Mouse (Mus musculus) neural tube, embryonic 11.5 days (tissue): Measurements from ENCODE around the gene Rnf34. TPM values are rescaled to one million over a fixed set of nuclear protein-coding genes. Genes with fewer than 3 reads are reported as not detected.
A peak's percentile ranks its signal among the peaks of the same experiment; 100 is the strongest.

Source experiments
- ATAC-seq: fragments of 200-750 bp; cut with Nextera tagmentation; 2 replicates; pipeline ENCODE4 v1.8.0; 2017; ENCODE audit warnings: moderate number of reproducible peaks, mild to moderate bottlenecking, moderate TSS enrichment, moderate library complexity; ENCODE audit not compliant: insufficient read depth, low FRiP score, low TSS enrichment
- DNase-seq: peaks from one replicate; pipeline ENCODE4 v3.0.0-alpha.2; 2015; ENCODE audit warnings: low spot score
- H3K27ac ChIP-seq: fragments of 300-500 bp; sonication (generic); 2 replicates; pipeline ENCODE4 v1.5.1; 2014; ENCODE audit warnings: low read depth, mild to moderate bottlenecking, low read length
- H3K27me3 ChIP-seq: fragments of 300-500 bp; sonication (generic); 2 replicates; pipeline ENCODE4 v1.6.1; 2014; ENCODE audit warnings: mild to moderate bottlenecking, low read length, mixed read lengths; ENCODE audit not compliant: control insufficient read depth, insufficient read depth
- H3K36me3 ChIP-seq: fragments of 300-500 bp; sonication (generic); 2 replicates; pipeline ENCODE4 v1.6.1; 2014; ENCODE audit warnings: mild to moderate bottlenecking, low read length, moderate library complexity, mixed read lengths; ENCODE audit not compliant: control insufficient read depth, insufficient read depth
- H3K4me1 ChIP-seq: fragments of 300-500 bp; sonication (generic); 2 replicates; pipeline ENCODE4 v1.6.1; 2014; ENCODE audit warnings: low read length, mixed read lengths; ENCODE audit not compliant: control insufficient read depth, insufficient read depth
- H3K4me2 ChIP-seq: fragments of 300-500 bp; sonication (generic); 2 replicates; pipeline ENCODE4 v1.6.1; 2014; ENCODE audit warnings: low read depth, mild to moderate bottlenecking, moderate library complexity
- H3K4me3 ChIP-seq: fragments of 300-500 bp; sonication (generic); 2 replicates; pipeline ENCODE4 v1.5.1; 2014; ENCODE audit warnings: low read depth, low read length
- H3K9ac ChIP-seq: fragments of 300-500 bp; sonication (generic); 2 replicates; pipeline ENCODE4 v1.6.1; 2014; ENCODE audit warnings: mild to moderate bottlenecking, low read length
- H3K9me3 ChIP-seq: fragments of 300-500 bp; sonication (generic); 2 replicates; pipeline ENCODE4 v1.6.1; 2016; ENCODE audit warnings: low read length; ENCODE audit not compliant: control insufficient read depth
- WGBS: fragments of 180-500 bp; shearing (Covaris S2); extraction: QIAGEN DNeasy Blood & Tissue Kit; methylation state at CpG from one replicate; pipeline ENCODE4 v1.1.7; 2014; 5-methylcytosine and 5-hydroxymethylcytosine counted together
- polyA plus RNA-seq: library from polyadenylated mRNA; unstranded; fragments of >200 nt; fragmentation: Nextera tagmentation; extraction: Ambion mirVana; gene quantifications from 2 replicates; pipeline ENCODE4 v1.2.1, GENCODE M21; 2014

Gene Rnf34
- polyA plus RNA-seq, 1 experiment from 2014 or later = 58.1 TPM

GRCm38 (mm10) chr5:122901179-122901578, 51.3 kb downstream of the Rnf34 start:
- peak overlapping the region; percentile 90; the same call in 1 of the 2 replicates for H3K27ac ChIP-seq
- no peaks in the 10 kb centered on the region for H3K36me3 ChIP-seq
- H3K9me3 ChIP-seq = no peaks in the 10 kb centered on the region
- DNase-seq = no peak
- peak overlapping the region; percentile 91; the same call in 1 of the 2 replicates for H3K4me3 ChIP-seq
- H3K4me1 ChIP-seq = peaks cover 7% of the 10 kb centered on the region
- no peaks in the 10 kb centered on the region for H3K27me3 ChIP-seq
- peak overlapping the region; percentile 94 for H3K9ac ChIP-seq
- peak overlapping the region; percentile 90 for H3K4me2 ChIP-seq
- no peak for ATAC-seq
- 59% methylated on average over 11 of the region's 11 CpGs for WGBS

GRCm38 (mm10) chr5:122901666-122902065, 51.8 kb downstream of the Rnf34 start:
- Histone ChIP-seq H3K36me3 (no peaks in the 10 kb centered on the region), H3K4me2 (no peak overlapping the region), H3K4me1 (peaks cover 7% of the 10 kb centered on the region), H3K4me3 (no peak overlapping the region), H3K27ac (no peak overlapping the region), H3K9ac (no peak overlapping the region), H3K9me3 (no peaks in the 10 kb centered on the region), H3K27me3 (no peaks in the 10 kb centered on the region)
- DNase-seq (no peak), ATAC-seq (no peak)
- WGBS = 68% methylated on average over 3 of the region's 3 CpGs

GRCm38 (mm10) chr5:122902228-122902627, 52.4 kb downstream of the Rnf34 start:
- no peak for ATAC-seq
- 81% methylated on average over 6 of the region's 6 CpGs for WGBS
- no peak overlapping the region for H3K4me3 ChIP-seq

DNA sequence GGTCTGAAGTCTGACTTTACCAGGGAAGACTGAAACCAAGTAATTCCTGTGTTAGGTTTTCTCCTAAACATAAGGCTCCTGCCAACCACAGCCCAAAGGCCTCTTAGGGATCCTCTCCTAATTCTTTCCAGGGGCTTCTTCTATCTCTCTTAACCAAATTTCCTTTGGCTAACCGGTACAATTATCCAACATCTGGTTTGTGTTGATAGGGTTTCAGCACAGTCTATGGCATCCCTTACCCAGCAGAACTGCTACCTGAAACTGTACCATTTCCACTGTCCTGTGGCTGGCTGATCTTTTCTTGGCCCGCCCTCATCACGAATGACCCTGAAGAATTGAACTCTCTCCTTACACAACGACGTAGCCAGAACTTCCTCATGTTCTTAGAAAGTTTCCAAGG, 53.3 kb downstream of the Rnf34 start:
- Histone ChIP-seq H3K27ac (no peak overlapping the region), H3K4me2 (no peak overlapping the region), H3K4me3 (no peak overlapping the region), H3K4me1 (peaks cover 7% of the 10 kb centered on the region), H3K27me3 (no peaks in the 10 kb centered on the region), H3K36me3 (no peaks in the 10 kb centered on the region), H3K9me3 (no peaks in the 10 kb centered on the region), H3K9ac (no peak overlapping the region)
- DNase-seq (no peak), ATAC-seq (no peak)
- WGBS = 82% methylated on average over 5 of the region's 5 CpGs

More at GRCm38 (mm10) chr5:122902228-122902627, 52.4 kb downstream of the Rnf34 start:
- Histone ChIP-seq H3K4me1 (peaks cover 7% of the 10 kb centered on the region), H3K9me3 (no peaks in the 10 kb centered on the region), H3K27ac (no peak overlapping the region), H3K4me2 (no peak overlapping the region), H3K36me3 (no peaks in the 10 kb centered on the region), H3K9ac (no peak overlapping the region), H3K27me3 (no peaks in the 10 kb centered on the region)
- no peak for DNase-seq

DNA sequence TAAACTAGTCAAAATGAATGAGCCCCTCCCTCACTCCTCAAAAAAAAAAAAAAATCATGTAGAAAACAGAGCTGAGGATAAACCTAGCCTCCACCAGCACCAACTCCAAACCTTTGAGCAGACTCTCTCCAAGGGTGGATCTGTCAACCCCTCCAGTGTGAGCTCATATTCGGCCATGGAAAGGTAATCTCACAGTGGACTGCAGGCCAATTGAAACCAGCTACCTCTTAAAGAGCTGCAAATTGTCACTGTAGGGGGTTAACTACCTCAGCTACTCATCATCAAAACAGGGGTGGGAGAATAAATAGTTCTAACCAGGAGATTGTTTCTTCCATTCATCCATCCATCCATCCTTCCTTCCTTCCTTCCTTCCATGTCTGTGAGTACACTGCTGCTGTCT, 57.3 kb downstream of the Rnf34 start:
- Histone ChIP-seq H3K4me2 (no peak overlapping the region), H3K4me3 (no peak overlapping the region), H3K27me3 (no peaks in the 10 kb centered on the region), H3K4me1 (no peaks in the 10 kb centered on the region), H3K9me3 (no peaks in the 10 kb centered on the region), H3K36me3 (no peaks in the 10 kb centered on the region), H3K27ac (no peak overlapping the region), H3K9ac (no peak overlapping the region)
- DNase-seq = no peak
- ATAC-seq = no peak
- WGBS = 85% methylated on average over 1 of the region's 1 CpGs

- ATAC-seq (no peak), DNase-seq (no peak)
- H3K27ac ChIP-seq = no peak overlapping the region
- no peak overlapping the region for H3K4me2 ChIP-seq
- no peaks in the 10 kb centered on the region for H3K9me3 ChIP-seq
- no peaks in the 10 kb centered on the region for H3K36me3 ChIP-seq
- no peaks in the 10 kb centered on the region for H3K4me1 ChIP-seq
- no peaks in the 10 kb centered on the region for H3K27me3 ChIP-seq
- WGBS = 92% methylated on average over 2 of the region's 2 CpGs
- H3K9ac ChIP-seq = no peak overlapping the region
- no peak overlapping the region for H3K4me3 ChIP-seq
Measured at GRCm38 (mm10) chr5:122908001-122908400, 58.2 kb downstream of the Rnf34 start.

GRCm38 (mm10) chr5:122909481-122909880, 59.6 kb downstream of the Rnf34 start:
- H3K4me2 ChIP-seq = no peak overlapping the region
- DNase-seq (no peak), ATAC-seq (no peak)
- H3K27me3 ChIP-seq = no peaks in the 10 kb centered on the region
- H3K4me1 ChIP-seq = no peaks in the 10 kb centered on the region
- H3K36me3 ChIP-seq = no peaks in the 10 kb centered on the region
- 86% methylated on average over 18 of the region's 18 CpGs for WGBS
- H3K9ac ChIP-seq = no peak overlapping the region
- no peaks in the 10 kb centered on the region for H3K9me3 ChIP-seq
- no peak overlapping the region for H3K27ac ChIP-seq
- H3K4me3 ChIP-seq = no peak overlapping the region

GRCm38 (mm10) chr5:122912863-122913262, 63.0 kb downstream of the Rnf34 start:
- WGBS = 92% methylated on average over 4 of the region's 4 CpGs
- ATAC-seq = no peak
- H3K27ac ChIP-seq = no peak overlapping the region

DNA sequence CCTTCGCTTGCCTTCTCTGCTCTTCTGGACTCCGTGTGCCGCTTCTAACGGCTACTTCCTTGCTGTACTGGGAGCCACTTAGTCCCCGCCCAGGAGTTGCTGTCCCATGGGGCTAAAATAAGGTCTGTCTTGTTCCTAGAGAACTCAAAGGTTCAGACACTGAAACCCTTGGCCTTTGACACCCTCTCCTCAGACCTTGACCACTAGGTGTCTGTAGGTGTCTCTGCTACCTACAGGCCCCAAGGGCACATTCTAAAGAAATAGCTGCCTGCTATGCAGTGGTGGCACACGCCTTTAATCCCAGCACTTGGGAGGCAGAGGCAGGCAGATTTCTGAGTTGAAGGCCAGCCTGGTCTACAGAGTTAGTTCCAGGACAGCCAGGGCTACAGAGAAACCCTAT, 66.3 kb downstream of the Rnf34 start:
- no peaks in the 10 kb centered on the region for H3K27me3 ChIP-seq
- H3K36me3 ChIP-seq = no peaks in the 10 kb centered on the region
- no peaks in the 10 kb centered on the region for H3K4me1 ChIP-seq
- H3K4me2 ChIP-seq = no peak overlapping the region
- H3K9me3 ChIP-seq = no peaks in the 10 kb centered on the region
- 87% methylated on average over 6 of the region's 6 CpGs for WGBS
- no peak overlapping the region for H3K9ac ChIP-seq
- H3K4me3 ChIP-seq = no peak overlapping the region
- H3K27ac ChIP-seq = no peak overlapping the region
- DNase-seq = no peak
- no peak for ATAC-seq

More at GRCm38 (mm10) chr5:122912863-122913262, 63.0 kb downstream of the Rnf34 start:
- Histone ChIP-seq H3K4me1 (no peaks in the 10 kb centered on the region), H3K9me3 (no peaks in the 10 kb centered on the region), H3K36me3 (no peaks in the 10 kb centered on the region), H3K9ac (no peak overlapping the region), H3K4me2 (no peak overlapping the region), H3K27me3 (no peaks in the 10 kb centered on the region), H3K4me3 (no peak overlapping the region)
- DNase-seq = no peak
